Mouse (Mus musculus) lung, embryonic 14.5 days (tissue): Measurements from ENCODE around the gene Tsc22d3. TPM values are rescaled to one million over a fixed set of nuclear protein-coding genes. Genes with fewer than 3 reads are reported as not detected.
"Not testable (repeated sequence)": the region's sequence is repeated elsewhere in the genome, so short reads cannot be mapped to it uniquely, and the experiment has no call there.

Experiments used
- ATAC-seq: fragments of 200-750 bp; cut with Nextera tagmentation; 2 replicates; pipeline ENCODE4 v1.8.0; 2017; ENCODE audit warnings: mild to moderate bottlenecking, moderate TSS enrichment, moderate library complexity; ENCODE audit not compliant: insufficient read depth
- DNase-seq: peaks from one replicate; pipeline ENCODE4 v3.0.0-alpha.2; 2015
- H3K27ac ChIP-seq: fragments of 300-500 bp; sonication (generic); 2 replicates; pipeline ENCODE4 v1.5.1; 2014; ENCODE audit warnings: low read depth, mild to moderate bottlenecking, moderate library complexity
- H3K27me3 ChIP-seq: fragments of 300-500 bp; sonication (generic); 2 replicates; pipeline ENCODE4 v1.6.1; 2014; ENCODE audit warnings: low read length, control low read depth; ENCODE audit not compliant: insufficient read depth
- H3K36me3 ChIP-seq: fragments of 300-500 bp; sonication (generic); 2 replicates; pipeline ENCODE4 v1.6.1; 2014; ENCODE audit warnings: control low read depth; ENCODE audit not compliant: insufficient read depth
- H3K4me1 ChIP-seq: fragments of 300-500 bp; sonication (generic); 2 replicates; pipeline ENCODE4 v1.6.1; 2014; ENCODE audit warnings: antibody characterized with exemption, control low read depth; ENCODE audit not compliant: insufficient read depth
- H3K4me2 ChIP-seq: fragments of 300-500 bp; sonication (generic); 2 replicates; pipeline ENCODE4 v1.6.1; 2014; ENCODE audit warnings: mild to moderate bottlenecking
- H3K4me3 ChIP-seq: fragments of 300-500 bp; sonication (generic); 2 replicates; pipeline ENCODE4 v1.5.1; 2014; ENCODE audit warnings: low read depth, low read length
- H3K9ac ChIP-seq: fragments of 300-500 bp; sonication (generic); 2 replicates; pipeline ENCODE4 v1.6.1; 2014
- H3K9me3 ChIP-seq: fragments of 300-500 bp; sonication (generic); 2 replicates; pipeline ENCODE4 v1.6.1; 2016; ENCODE audit warnings: low read depth, low read length, control low read depth
- CTCF ChIP-seq: IDR thresholded peaks from 2 replicates; pipeline ENCODE4 v1.5.1; 2016; ENCODE audit warnings: antibody characterized with exemption, low read depth
- WGBS: fragments of 180-500 bp; shearing (Covaris S2); extraction: QIAGEN DNeasy Blood & Tissue Kit; methylation state at CpG from one replicate; pipeline ENCODE4 v1.1.7; 2014; 5-methylcytosine and 5-hydroxymethylcytosine counted together
- polyA plus RNA-seq: library from polyadenylated mRNA; unstranded; fragments of >200 nt; fragmentation: Nextera tagmentation; extraction: Ambion mirVana; gene quantifications from 2 replicates; pipeline ENCODE4 v1.2.1, GENCODE M21; 2014

The Tsc22d3 gene
- polyA plus RNA-seq, 1 experiment from 2014 or later, result 82.8 TPM

DNA sequence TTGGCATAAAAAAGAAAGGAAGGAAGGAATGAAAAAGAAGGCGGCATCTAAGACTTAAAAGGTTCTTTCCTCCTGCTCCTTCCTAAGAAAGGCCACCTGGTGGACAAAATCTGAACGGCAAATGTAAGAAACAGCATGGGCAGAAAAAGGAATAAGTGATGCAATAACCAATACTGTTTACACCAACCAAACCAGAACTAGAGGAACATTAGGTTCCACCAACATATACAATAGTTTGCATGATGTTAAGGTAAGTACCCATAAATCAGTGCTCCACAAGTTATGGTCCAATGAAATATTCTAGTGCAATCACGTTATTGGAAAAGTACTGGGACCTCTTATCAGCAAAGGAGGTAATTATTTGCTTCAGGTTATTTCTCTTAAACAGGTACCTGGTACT lies 55.7 kb downstream of the Tsc22d3 start:
- Histone ChIP-seq H3K9me3 (no peaks in the 10 kb centered on the region), H3K27me3 (0 out of 2 replicates have a peak, but pooled peaks cover 4% of the 10 kb centered on the region), H3K36me3 (peaks cover 8% of the 10 kb centered on the region; the same call in 1 of the 2 replicates), H3K9ac (no peak overlapping the region), H3K4me3 (no peak overlapping the region), H3K4me2 (no peak overlapping the region), H3K4me1 (no peaks in the 10 kb centered on the region), H3K27ac (no peak overlapping the region)
- 30% methylated on average over 3 of the region's 3 CpGs for WGBS
- TF ChIP-seq CTCF, result peak; percentile 73
- peak; percentile 83 for DNase-seq
- no peak for ATAC-seq

- TF ChIP-seq CTCF, result peak; percentile 28
Observed at GRCm38 (mm10) chrX:140542938-140543673, 57.4 kb downstream of the Tsc22d3 start.

GRCm38 (mm10) chrX:140542474-140542845 lies 58.0 kb downstream of the Tsc22d3 start:
- H3K4me1 ChIP-seq, result no peaks in the 10 kb centered on the region
- peak; percentile 68 for DNase-seq
- H3K4me3 ChIP-seq, result peak overlapping the region; percentile 49
- 10% methylated on average over 21 of the region's 21 CpGs for WGBS
- ATAC-seq, result peak; percentile 93
- H3K27ac ChIP-seq, result peak overlapping the region; percentile 82
- TF ChIP-seq CTCF, result peak; percentile 6; the same call in 1 of the 2 replicates
- H3K27me3 ChIP-seq, result 0 out of 2 replicates have a peak, but pooled peaks cover 4% of the 10 kb centered on the region
- peak overlapping the region; percentile 63 for H3K9ac ChIP-seq
- no peaks in the 10 kb centered on the region for H3K9me3 ChIP-seq
- H3K4me2 ChIP-seq, result peak overlapping the region; percentile 65
- peaks cover 8% of the 10 kb centered on the region; the same call in 1 of the 2 replicates for H3K36me3 ChIP-seq

More at GRCm38 (mm10) chrX:140542938-140543673, 57.4 kb downstream of the Tsc22d3 start:
- Histone ChIP-seq H3K4me2 (peak overlapping the region; percentile 65), H3K9ac (peak overlapping the region; percentile 63), H3K9me3 (no peaks in the 10 kb centered on the region), H3K4me1 (no peaks in the 10 kb centered on the region), H3K27ac (peak overlapping the region; percentile 82), H3K27me3 (0 out of 2 replicates have a peak, but pooled peaks cover 4% of the 10 kb centered on the region), H3K36me3 (peaks cover 8% of the 10 kb centered on the region; the same call in 1 of the 2 replicates), H3K4me3 (peak overlapping the region; percentile 49)
- peak; percentile 92 for ATAC-seq
- DNase-seq, result peak; percentile 84
- 19% methylated on average over 18 of the region's 18 CpGs for WGBS

DNA sequence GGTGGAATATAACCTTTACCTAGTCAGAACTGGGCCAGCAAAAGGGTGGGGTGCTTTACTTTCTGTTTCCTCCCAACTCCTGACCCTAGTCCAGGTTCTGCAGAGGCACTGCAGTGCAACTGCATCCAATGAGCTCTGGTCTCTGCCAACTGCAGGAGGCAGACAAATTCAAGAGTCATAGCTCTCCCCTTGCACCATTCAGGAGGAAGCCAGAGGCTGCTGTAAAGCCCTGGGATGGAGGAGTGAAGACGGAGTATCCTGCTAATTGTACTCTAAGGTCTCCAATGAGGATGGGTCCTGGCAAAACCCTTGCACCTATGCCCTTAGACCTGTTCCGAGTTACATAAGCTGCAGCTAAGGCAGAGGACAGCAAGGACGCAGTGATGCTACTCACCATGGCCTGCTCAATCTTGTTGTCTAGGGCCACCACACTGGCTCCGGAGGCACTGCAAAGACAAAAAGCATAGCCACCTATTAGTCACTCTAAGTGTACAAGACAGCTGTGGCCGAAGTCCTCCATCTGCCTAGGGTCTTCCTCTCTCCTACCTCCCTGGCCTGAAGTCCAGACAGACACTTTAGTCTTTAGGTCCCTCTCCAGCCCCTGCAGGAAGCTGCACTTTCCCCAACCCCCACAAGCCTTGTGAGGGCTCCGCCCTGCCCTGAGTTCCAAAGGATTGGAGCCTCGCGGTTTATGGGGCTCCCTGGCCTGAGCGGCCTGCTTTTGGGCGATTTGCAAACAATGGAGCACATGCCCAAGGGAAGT lies 58.6 kb downstream of the Tsc22d3 start:
- DNase-seq, result peak; percentile 54
- Histone ChIP-seq H3K9ac (peak overlapping the region; percentile 63), H3K4me2 (peak overlapping the region; percentile 65), H3K4me3 (peak overlapping the region; percentile 49), H3K4me1 (no peaks in the 10 kb centered on the region), H3K27me3 (0 out of 2 replicates have a peak, but pooled peaks cover 4% of the 10 kb centered on the region), H3K9me3 (no peaks in the 10 kb centered on the region), H3K36me3 (peaks cover 8% of the 10 kb centered on the region; the same call in 1 of the 2 replicates), H3K27ac (peak overlapping the region; percentile 82)
- 13% methylated on average over 9 of the region's 10 CpGs for WGBS
- ATAC-seq, result peak; percentile 59
- no peak for TF ChIP-seq CTCF

DNA sequence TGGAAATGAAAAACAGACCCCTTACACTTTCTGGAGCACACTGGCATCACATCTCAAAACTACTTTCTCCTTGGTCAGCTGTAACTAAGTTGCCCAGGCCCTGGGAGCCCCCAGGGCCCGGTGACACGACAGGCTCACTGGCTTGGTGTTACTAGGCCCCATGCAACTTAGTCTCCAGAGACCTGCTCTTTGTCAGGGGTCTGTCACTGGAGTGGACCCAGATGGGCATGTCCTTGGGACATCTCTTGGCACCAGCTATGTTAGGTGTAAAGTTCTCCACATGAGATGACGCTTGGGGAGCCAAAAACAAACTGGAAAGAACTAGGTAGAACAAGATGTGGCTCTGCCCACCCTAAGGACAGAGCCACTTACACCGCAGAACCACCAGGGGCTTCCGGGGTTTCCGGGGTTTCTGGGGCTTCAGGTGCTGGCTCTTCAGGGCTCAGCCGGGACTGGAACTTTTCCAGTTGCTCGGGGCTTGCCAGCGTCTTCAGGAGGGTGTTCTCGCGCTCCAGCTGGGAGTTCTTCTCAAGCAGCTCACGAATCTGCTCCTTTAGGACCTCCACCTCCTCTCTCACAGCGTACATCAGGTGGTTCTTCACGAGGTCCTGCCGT lies 59.9 kb downstream of the Tsc22d3 start:
- Histone ChIP-seq H3K4me2 (no peak overlapping the region), H3K36me3 (peaks cover 8% of the 10 kb centered on the region; the same call in 1 of the 2 replicates), H3K9ac (no peak overlapping the region), H3K27me3 (0 out of 2 replicates have a peak, but pooled peaks cover 4% of the 10 kb centered on the region), H3K9me3 (no peaks in the 10 kb centered on the region), H3K4me1 (no peaks in the 10 kb centered on the region), H3K27ac (no peak overlapping the region), H3K4me3 (no peak overlapping the region)
- DNase-seq (no peak), ATAC-seq (no peak)
- TF ChIP-seq CTCF, result no peak
- 83% methylated on average over 15 of the region's 15 CpGs for WGBS

GRCm38 (mm10) chrX:140539831-140540230 lies 60.6 kb downstream of the Tsc22d3 start:
- not testable (repeated sequence) for H3K27ac ChIP-seq, H3K36me3 ChIP-seq, ATAC-seq, DNase-seq, H3K27me3 ChIP-seq, H3K4me1 ChIP-seq, H3K4me2 ChIP-seq, H3K9me3 ChIP-seq, H3K9ac ChIP-seq, H3K4me3 ChIP-seq
- WGBS, result 89% methylated on average over 3 of the region's 3 CpGs
